Mouse (Mus musculus) midbrain, embryonic 13.5 days (tissue): ENCODE measurements around the gene Grb10. TPM values are rescaled to one million over a fixed set of nuclear protein-coding genes. Genes with fewer than 3 reads are reported as not detected.

Experiments
- ATAC-seq: fragments of 200-750 bp; cut with Nextera tagmentation; 2 replicates; pipeline ENCODE4 v1.8.0; 2017; ENCODE audit warnings: mild to moderate bottlenecking, moderate TSS enrichment, moderate library complexity
- H3K27ac ChIP-seq: fragments of 300-500 bp; sonication (generic); 2 replicates; pipeline ENCODE4 v1.5.1; 2015; ENCODE audit warnings: inconsistent platforms, mild to moderate bottlenecking, moderate library complexity
- H3K27me3 ChIP-seq: fragments of 300-500 bp; sonication (generic); 2 replicates; pipeline ENCODE4 v1.6.1; 2015; ENCODE audit warnings: mild to moderate bottlenecking, inconsistent platforms
- H3K36me3 ChIP-seq: fragments of 300-500 bp; sonication (generic); 2 replicates; pipeline ENCODE4 v1.6.1; 2015; ENCODE audit warnings: mild to moderate bottlenecking, inconsistent platforms
- H3K4me1 ChIP-seq: fragments of 300-500 bp; sonication (generic); replicated peaks from 2 replicates; pipeline ENCODE4 v1.6.1; 2015; ENCODE audit warnings: inconsistent platforms
- H3K4me2 ChIP-seq: fragments of 300-500 bp; sonication (generic); replicated peaks from 2 replicates; pipeline ENCODE4 v1.6.1; 2015; ENCODE audit warnings: moderate library complexity, mild to moderate bottlenecking, inconsistent platforms
- H3K4me3 ChIP-seq: fragments of 300-500 bp; sonication (generic); replicated peaks from 2 replicates; pipeline ENCODE4 v1.5.1; 2015; ENCODE audit warnings: mild to moderate bottlenecking, inconsistent platforms
- H3K9ac ChIP-seq: fragments of 300-500 bp; sonication (generic); replicated peaks from 2 replicates; pipeline ENCODE4 v1.6.1; 2015; ENCODE audit warnings: mild to moderate bottlenecking, inconsistent platforms
- H3K9me3 ChIP-seq: fragments of 300-500 bp; sonication (generic); 2 replicates; pipeline ENCODE4 v1.6.1; 2016; ENCODE audit warnings: mild to moderate bottlenecking, inconsistent platforms
- WGBS: fragments of 180-500 bp; shearing (Covaris S2); methylation state at CpG from one replicate; pipeline ENCODE4 v1.1.7; 2015; 5-methylcytosine and 5-hydroxymethylcytosine counted together
- polyA plus RNA-seq: library from polyadenylated mRNA; unstranded; fragments of >200 nt; fragmentation: Nextera tagmentation; extraction: Ambion mirVana; gene quantifications from 2 replicates; pipeline ENCODE4 v1.2.1, GENCODE M21; 2015

The Grb10 gene
- polyA plus RNA-seq, 1 experiment from 2014 or later: 149 TPM

DNA sequence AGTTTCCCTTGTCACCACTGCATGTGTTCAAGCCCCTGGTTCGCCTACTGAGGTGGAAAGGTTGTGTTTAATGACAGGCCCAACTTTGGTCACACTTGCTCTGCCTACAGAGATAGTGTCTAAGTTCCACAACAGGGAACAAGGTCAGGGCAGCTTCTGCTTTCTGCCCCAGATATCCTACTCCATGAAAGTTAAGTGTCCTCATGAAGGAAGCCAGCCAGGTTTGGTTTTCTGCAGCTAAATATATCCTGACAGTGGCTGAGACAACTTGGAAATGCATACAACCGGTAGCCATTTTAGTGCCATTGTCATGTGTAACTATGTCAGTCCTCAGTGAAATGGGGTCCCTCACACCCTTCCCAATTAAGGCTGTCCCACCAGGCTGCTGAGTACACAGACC, 73.8 kb downstream of the Grb10 start:
- H3K4me1 ChIP-seq: peaks cover 24% of the 10 kb centered on the region
- no peak overlapping the region for H3K27ac ChIP-seq
- 94% methylated on average over 2 of the region's 2 CpGs for WGBS
- peaks cover 5% of the 10 kb centered on the region; the same call in 1 of the 2 replicates for H3K36me3 ChIP-seq
- H3K4me2 ChIP-seq: no peak overlapping the region
- no peaks in the 10 kb centered on the region for H3K27me3 ChIP-seq
- H3K9me3 ChIP-seq: no peaks in the 10 kb centered on the region
- ATAC-seq: no peak
- no peak overlapping the region for H3K4me3 ChIP-seq
- no peak overlapping the region for H3K9ac ChIP-seq

GRCm38 (mm10) chr11:11963587-11963986, 74.9 kb downstream of the Grb10 start:
- peak; percentile 47 for ATAC-seq
- Histone ChIP-seq H3K27me3 (no peaks in the 10 kb centered on the region), H3K4me1 (peaks cover 24% of the 10 kb centered on the region), H3K4me3 (no peak overlapping the region), H3K27ac (peak overlapping the region; percentile 15; the same call in 1 of the 2 replicates), H3K9me3 (no peaks in the 10 kb centered on the region), H3K36me3 (peaks cover 5% of the 10 kb centered on the region; the same call in 1 of the 2 replicates), H3K4me2 (no peak overlapping the region), H3K9ac (no peak overlapping the region)
- 52% methylated on average over 3 of the region's 3 CpGs for WGBS

DNA sequence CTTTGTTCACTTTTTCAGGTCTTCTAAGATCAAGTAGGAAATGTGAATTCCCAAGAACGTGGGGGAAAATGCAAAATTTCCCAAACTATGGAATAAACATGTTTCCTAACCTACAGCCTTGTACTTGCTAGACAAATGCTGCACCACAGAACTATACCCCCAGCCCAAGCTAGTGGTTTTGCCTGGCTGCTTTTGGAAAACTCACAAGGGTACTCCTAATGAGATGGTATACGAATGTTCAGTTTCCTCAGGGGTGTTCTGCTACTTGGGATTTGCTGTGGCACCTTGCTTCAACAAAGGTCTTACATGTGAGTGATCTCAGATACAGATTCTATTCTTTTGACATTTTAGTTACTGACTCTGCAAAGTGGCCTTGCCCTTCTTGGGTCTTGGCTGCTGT, 75.4 kb downstream of the Grb10 start:
- H3K4me3 ChIP-seq: no peak overlapping the region
- peaks cover 5% of the 10 kb centered on the region; the same call in 1 of the 2 replicates for H3K36me3 ChIP-seq
- H3K9ac ChIP-seq: no peak overlapping the region
- H3K27me3 ChIP-seq: no peaks in the 10 kb centered on the region
- peaks cover 24% of the 10 kb centered on the region for H3K4me1 ChIP-seq
- H3K27ac ChIP-seq: no peak overlapping the region
- H3K4me2 ChIP-seq: no peak overlapping the region
- WGBS: 85% methylated on average over 2 of the region's 2 CpGs
- no peak for ATAC-seq
- no peaks in the 10 kb centered on the region for H3K9me3 ChIP-seq

- Histone ChIP-seq H3K9ac (no peak overlapping the region), H3K9me3 (no peaks in the 10 kb centered on the region), H3K4me3 (no peak overlapping the region), H3K27ac (no peak overlapping the region), H3K4me2 (no peak overlapping the region), H3K27me3 (no peaks in the 10 kb centered on the region), H3K36me3 (peaks cover 5% of the 10 kb centered on the region; the same call in 1 of the 2 replicates), H3K4me1 (peaks cover 24% of the 10 kb centered on the region)
- 0 out of 2 replicates have a peak, but pooled peaks have one; percentile 49 for ATAC-seq
- WGBS: 13% methylated on average over 5 of the region's 5 CpGs
These were observed 75.9 kb downstream of the Grb10 start for GRCm38 (mm10) chr11:11962629-11962954.

DNA sequence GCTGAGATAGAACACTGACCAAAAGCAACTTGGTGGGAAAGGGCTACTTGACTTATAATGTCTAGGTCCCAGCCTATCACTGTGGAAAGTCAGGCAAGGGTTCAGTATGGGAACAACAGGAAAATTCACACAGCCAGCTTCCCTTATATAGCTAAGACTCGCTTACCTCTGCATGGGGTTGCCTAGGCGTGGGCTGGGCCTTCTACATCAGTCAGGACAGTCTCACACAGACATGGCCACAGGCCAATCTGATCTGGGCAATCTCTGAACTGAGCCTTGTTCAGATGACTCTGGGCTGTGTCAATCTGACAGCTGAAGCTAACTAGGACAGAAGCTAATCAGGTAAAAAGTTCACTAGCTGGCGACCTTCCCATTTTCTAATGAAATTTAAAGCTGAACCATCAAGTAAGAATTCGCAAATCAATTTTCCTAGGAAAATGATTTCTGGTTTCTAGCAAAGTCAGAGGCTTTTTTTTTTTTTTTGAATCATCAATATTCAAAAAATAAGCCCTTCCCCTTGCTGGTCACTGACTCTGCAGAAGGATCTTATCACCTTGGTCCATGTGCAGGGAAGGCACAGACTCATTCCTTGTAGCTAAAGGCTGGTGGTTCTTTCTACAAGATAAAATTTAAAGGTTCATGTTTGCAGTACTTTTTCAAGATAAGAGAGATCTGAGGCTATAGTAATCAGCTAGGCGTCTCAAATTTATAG, 76.4 kb downstream of the Grb10 start:
- no peak overlapping the region; the same call in 1 of the 2 replicates for H3K27ac ChIP-seq
- H3K27me3 ChIP-seq: no peaks in the 10 kb centered on the region
- no peak overlapping the region for H3K4me3 ChIP-seq
- peaks cover 24% of the 10 kb centered on the region for H3K4me1 ChIP-seq
- 0 out of 2 replicates have a peak, but pooled peaks cover 5% of the 10 kb centered on the region for H3K36me3 ChIP-seq
- no peaks in the 10 kb centered on the region for H3K9me3 ChIP-seq
- WGBS: 79% methylated on average over 5 of the region's 5 CpGs
- ATAC-seq: peak; percentile 29; the same call in 1 of the 2 replicates
- H3K4me2 ChIP-seq: no peak overlapping the region
- H3K9ac ChIP-seq: no peak overlapping the region

DNA sequence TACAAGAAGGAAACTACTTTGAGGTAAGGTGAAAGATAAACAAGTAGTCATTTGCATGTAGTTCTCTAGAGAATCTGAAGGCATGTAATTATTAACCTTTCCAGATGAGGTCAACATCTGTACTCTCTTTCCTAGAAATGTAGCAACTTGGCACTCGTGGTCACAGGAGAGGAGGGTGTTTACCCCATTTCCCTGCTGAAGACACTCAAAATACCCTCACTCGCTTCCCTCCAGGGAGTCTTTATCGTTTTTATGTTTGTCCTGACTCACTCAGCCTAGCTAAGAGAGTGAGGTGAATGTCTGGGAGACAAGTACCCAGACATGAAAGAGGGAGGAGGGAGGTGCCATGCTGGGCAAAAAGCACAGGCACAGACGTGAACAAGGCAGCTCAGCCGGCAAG, 77.6 kb downstream of the Grb10 start:
- Histone ChIP-seq H3K27ac (0 out of 2 replicates have a peak overlapping the region, but pooled peaks have one; percentile 17), H3K36me3 (0 out of 2 replicates have a peak, but pooled peaks cover 5% of the 10 kb centered on the region), H3K9me3 (no peaks in the 10 kb centered on the region), H3K9ac (no peak overlapping the region), H3K4me3 (no peak overlapping the region), H3K4me2 (no peak overlapping the region), H3K27me3 (no peaks in the 10 kb centered on the region), H3K4me1 (peaks cover 24% of the 10 kb centered on the region)
- WGBS: 29% methylated on average over 5 of the region's 5 CpGs
- ATAC-seq: no peak

DNA sequence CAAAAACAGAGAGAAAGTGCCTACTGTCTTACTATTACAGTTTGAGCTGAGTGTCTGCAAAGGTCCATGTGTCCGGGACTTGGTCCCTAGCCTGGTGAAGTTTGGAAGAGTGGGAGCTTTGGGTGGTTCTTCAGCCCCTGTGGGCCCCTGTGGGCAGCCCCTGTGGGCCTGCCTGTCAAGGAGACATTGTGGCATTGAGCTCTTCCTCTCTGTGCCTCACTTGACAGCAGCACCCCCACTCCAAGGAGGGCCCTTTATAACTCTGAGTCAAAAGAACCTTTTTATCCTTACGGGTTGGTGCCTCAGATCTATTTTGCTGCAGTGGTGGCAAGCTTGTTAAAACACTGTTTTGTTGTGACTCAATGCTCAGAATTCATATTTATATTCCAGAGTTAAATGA, 78.3 kb downstream of the Grb10 start:
- H3K27me3 ChIP-seq: no peaks in the 10 kb centered on the region
- H3K9me3 ChIP-seq: no peaks in the 10 kb centered on the region
- no peak overlapping the region for H3K9ac ChIP-seq
- H3K4me3 ChIP-seq: no peak overlapping the region
- H3K4me2 ChIP-seq: no peak overlapping the region
- WGBS: 59% methylated on average over 2 of the region's 2 CpGs
- H3K4me1 ChIP-seq: peaks cover 27% of the 10 kb centered on the region
- H3K36me3 ChIP-seq: 0 out of 2 replicates have a peak, but pooled peaks cover 3% of the 10 kb centered on the region
- no peak overlapping the region for H3K27ac ChIP-seq
- ATAC-seq: no peak

- H3K4me1 ChIP-seq: peaks cover 20% of the 10 kb centered on the region
- H3K9ac ChIP-seq: no peak overlapping the region
- no peaks in the 10 kb centered on the region for H3K27me3 ChIP-seq
- no peaks in the 10 kb centered on the region for H3K9me3 ChIP-seq
- no peaks in the 10 kb centered on the region for H3K36me3 ChIP-seq
- no peak for ATAC-seq
- H3K4me2 ChIP-seq: no peak overlapping the region
- no peak overlapping the region for H3K4me3 ChIP-seq
- 93% methylated on average over 2 of the region's 2 CpGs for WGBS
- H3K27ac ChIP-seq: no peak overlapping the region
These were observed 80.0 kb downstream of the Grb10 start for GRCm38 (mm10) chr11:11958479-11958878.

DNA sequence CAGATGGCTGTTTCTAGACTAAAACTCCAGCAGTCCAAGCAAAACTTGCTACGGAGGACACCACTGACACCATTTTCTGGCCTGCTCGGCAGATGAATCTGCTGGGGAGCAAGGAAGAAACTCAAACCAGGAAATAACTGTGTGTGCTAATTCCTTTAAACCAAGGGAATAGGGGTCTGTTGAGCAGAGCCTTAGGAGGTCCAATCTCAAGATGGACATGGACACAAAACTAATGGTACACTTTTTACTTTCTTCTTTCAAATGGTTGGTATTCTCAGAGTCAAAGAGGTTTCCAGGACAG, 80.5 kb downstream of the Grb10 start:
- peaks cover 15% of the 10 kb centered on the region for H3K4me1 ChIP-seq

GRCm38 (mm10) chr11:11957211-11958060, 81.0 kb downstream of the Grb10 start:
- WGBS: 90% methylated on average over 5 of the region's 5 CpGs
- Histone ChIP-seq H3K27me3 (no peaks in the 10 kb centered on the region), H3K9me3 (no peaks in the 10 kb centered on the region), H3K27ac (no peak overlapping the region), H3K4me3 (no peak overlapping the region), H3K4me1 (peaks cover 11% of the 10 kb centered on the region), H3K4me2 (no peak overlapping the region), H3K36me3 (no peaks in the 10 kb centered on the region), H3K9ac (no peak overlapping the region)
- ATAC-seq: no peak

More for the DNA sequence above, 80.5 kb downstream of the Grb10 start:
- H3K27ac ChIP-seq: no peak overlapping the region
- no peaks in the 10 kb centered on the region for H3K36me3 ChIP-seq
- H3K4me2 ChIP-seq: no peak overlapping the region
- H3K9me3 ChIP-seq: no peaks in the 10 kb centered on the region
- no peak for ATAC-seq
- H3K9ac ChIP-seq: no peak overlapping the region
- no peaks in the 10 kb centered on the region for H3K27me3 ChIP-seq
- WGBS: 94% methylated on average over 2 of the region's 2 CpGs
- no peak overlapping the region for H3K4me3 ChIP-seq

DNA sequence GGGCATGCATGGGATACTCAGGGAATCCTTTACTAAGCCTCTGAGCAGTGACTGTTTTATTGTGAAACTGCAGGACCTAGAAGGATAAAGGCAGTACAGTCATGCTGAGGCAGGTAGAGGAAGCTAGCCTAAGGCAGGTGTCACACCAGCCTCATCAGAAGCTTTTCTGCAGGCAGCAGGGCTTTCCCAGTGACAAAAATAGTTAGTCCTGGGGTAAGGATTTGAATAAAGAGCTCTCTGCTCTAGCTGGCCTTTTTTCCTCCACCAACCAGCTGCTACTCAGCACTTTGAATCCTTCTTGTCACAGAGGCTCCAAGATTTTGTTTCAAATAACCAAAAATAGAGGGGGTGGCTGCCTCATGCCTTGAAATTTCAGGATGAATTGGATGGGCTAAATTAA, 82.7 kb downstream of the Grb10 start:
- Histone ChIP-seq H3K4me1 (peaks cover 4% of the 10 kb centered on the region), H3K4me3 (no peak overlapping the region), H3K9ac (no peak overlapping the region), H3K9me3 (no peaks in the 10 kb centered on the region), H3K27ac (no peak overlapping the region), H3K27me3 (no peaks in the 10 kb centered on the region), H3K4me2 (no peak overlapping the region), H3K36me3 (peaks cover 5% of the 10 kb centered on the region; the same call in 1 of the 2 replicates)
- no peak for ATAC-seq

- Histone ChIP-seq H3K4me1 (peaks cover 3% of the 10 kb centered on the region; the same call in 1 of the 2 replicates), H3K4me2 (no peak overlapping the region), H3K9me3 (no peaks in the 10 kb centered on the region), H3K36me3 (peaks cover 6% of the 10 kb centered on the region; the same call in 1 of the 2 replicates), H3K9ac (no peak overlapping the region), H3K27ac (no peak overlapping the region), H3K4me3 (no peak overlapping the region), H3K27me3 (no peaks in the 10 kb centered on the region)
- 91% methylated on average over 6 of the region's 6 CpGs for WGBS
- ATAC-seq: no peak
These were observed 83.9 kb downstream of the Grb10 start for GRCm38 (mm10) chr11:11954606-11955005.
